Mouse (Mus musculus) fat pad, adult 2 months (tissue): ENCODE results near the gene Dlg1.

Experiments used
- DNase-seq: peaks from one replicate; pipeline ENCODE4 v3.0.0-alpha.2; 2011; ENCODE audit warnings: low read depth, low spot score; ENCODE audit errors: extremely low read depth

The Dlg1 gene

GRCm38 (mm10) chr16:31898546-31899326 lies 235.5 kb downstream of the Dlg1 start:
- no peak for DNase-seq

DNA sequence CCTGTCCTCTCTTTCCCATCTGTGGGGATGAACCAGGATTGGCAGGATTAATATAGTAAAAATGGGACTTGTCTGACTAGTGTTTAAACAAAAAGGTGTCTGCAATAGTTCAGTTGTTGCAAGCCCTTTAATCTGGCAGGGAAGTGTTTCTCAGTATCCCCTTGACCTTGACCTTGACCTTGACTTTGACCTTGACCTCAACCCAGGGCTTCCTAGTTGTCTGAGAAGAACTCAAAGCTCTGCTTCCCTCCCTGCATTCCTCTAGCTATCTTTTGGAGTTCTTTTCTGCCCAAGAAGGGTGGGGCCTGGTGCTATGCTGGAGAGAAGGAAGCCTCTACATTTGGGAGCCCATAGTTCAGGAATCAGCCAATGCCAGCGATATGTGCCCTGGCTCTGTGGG lies 238.6 kb downstream of the Dlg1 start:
- DNase-seq, result no peak

DNA sequence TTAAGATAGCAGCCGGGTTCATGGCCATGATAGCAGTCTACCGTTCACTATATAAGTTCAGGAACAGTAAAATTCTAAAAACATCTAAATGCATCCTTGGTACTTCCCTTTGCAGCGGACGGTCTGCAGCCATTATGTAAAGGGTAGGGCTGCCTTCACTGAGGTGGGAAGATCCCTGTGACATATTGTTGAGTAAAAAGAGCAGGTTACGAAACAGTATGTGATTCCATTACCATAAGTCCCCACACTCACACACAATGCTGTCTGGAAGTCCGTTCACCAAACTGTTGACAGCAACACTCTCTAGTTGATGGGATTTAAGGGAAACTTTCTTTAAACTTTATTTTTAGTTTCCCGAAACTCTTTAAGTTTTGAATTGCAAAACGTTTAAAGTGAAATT lies 240.0 kb downstream of the Dlg1 start:
- no peak for DNase-seq

- DNase-seq, result no peak
Observed at GRCm38 (mm10) chr16:31905331-31905730, 242.1 kb downstream of the Dlg1 start.

- DNase-seq, result no peak
Observed at GRCm38 (mm10) chr16:31905891-31906825, 242.9 kb downstream of the Dlg1 start.

DNA sequence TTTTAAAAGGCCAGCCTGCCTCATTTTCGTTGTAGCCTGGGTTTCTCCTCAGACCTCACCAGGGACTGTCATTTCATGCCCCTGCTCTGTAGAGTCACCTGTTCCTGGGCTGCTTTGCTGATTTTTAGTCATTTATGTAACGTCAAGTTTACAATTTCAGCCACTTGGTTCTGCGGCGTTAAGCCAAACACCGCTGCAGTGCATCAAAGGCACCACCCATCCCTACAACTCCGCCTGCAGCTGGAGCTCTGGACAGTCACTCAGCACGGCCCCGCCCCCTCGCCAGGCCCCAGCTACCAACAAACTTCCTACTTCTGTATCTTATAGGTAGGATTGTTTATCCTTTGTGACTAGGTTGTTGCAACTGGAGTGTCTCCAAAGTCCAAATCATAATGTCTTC lies 243.7 kb downstream of the Dlg1 start:
- DNase-seq, result no peak

DNA sequence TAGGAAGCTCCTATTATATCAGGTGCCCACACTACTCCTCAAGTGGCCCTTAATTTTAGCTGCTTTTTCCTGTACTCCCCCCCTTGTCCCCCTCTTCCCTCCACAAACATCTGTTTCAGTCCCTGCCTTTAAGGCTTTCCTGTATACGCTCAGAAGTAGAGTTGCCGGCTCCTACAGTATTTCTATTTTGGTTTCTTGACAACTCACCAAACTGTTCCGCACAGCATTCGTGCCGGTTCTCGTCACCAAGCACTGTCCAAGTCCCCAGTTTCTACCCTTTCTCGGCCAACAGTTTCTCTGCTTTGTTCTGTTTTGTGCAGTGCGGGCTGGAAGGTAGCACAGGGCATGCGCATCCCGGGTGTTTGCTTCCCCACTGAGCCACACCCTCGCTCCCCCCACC lies 245.7 kb downstream of the Dlg1 start:
- no peak for DNase-seq

- no peak for DNase-seq
Observed at GRCm38 (mm10) chr16:31910281-31910847, 247.1 kb downstream of the Dlg1 start.

GRCm38 (mm10) chr16:31917776-31918175 lies 254.5 kb downstream of the Dlg1 start:
- DNase-seq, result no peak

- no peak for DNase-seq
Observed at GRCm38 (mm10) chr16:31918248-31918724, 255.0 kb downstream of the Dlg1 start.

DNA sequence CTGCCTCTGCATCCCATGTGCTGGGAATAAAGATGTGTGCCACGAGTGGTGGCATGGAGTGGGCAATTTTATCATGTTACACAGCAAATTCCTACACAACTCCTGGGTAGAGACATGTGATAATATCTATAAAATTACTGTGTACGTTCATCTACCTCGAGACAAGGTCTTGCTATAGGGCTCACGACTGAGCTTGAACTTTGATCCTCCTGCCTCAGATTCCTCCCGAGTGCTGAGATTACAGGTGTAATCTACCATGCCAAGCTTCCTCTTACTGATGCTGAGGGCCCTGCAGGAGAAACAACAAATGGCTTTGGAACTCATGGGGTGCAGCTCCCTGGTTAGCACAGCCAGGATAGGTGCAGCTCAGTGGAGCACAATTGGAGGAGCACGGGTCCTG lies 261.1 kb downstream of the Dlg1 start:
- DNase-seq, result no peak
